Mouse (Mus musculus) neutrophil, adult 5-6 weeks (primary cell): ENCODE results near the gene Slc41a2. TPM values are rescaled to one million over a fixed set of nuclear protein-coding genes. Genes with fewer than 3 reads are reported as not detected.
A peak's percentile ranks its signal among the peaks of the same experiment; 100 is the strongest.

Experiments
- ATAC-seq: fragments of 151-379, 151-347 bp; 2 replicates; pipeline ENCODE4 v1.8.0; 2017; ENCODE audit warnings: mild to moderate bottlenecking, moderate TSS enrichment; ENCODE audit not compliant: insufficient number of reproducible peaks, poor library complexity, low FRiP score, severe bottlenecking; ENCODE audit errors: extremely low read depth
- total RNA-seq: library from RNA; stranded (forward); fragments of 200-1000 nt; gene quantifications from 2 replicates; pipeline ENCODE4 v1.2.3, GENCODE M21; 2017

The Slc41a2 gene
- total RNA-seq, 1 experiment from 2014 or later: 12.9 TPM

- ATAC-seq: no peak
Measured at GRCm38 (mm10) chr10:83261264-83261663, 76.4 kb downstream of the Slc41a2 start.

GRCm38 (mm10) chr10:83251377-83251776 is 86.3 kb downstream of the Slc41a2 start:
- no peak for ATAC-seq

DNA sequence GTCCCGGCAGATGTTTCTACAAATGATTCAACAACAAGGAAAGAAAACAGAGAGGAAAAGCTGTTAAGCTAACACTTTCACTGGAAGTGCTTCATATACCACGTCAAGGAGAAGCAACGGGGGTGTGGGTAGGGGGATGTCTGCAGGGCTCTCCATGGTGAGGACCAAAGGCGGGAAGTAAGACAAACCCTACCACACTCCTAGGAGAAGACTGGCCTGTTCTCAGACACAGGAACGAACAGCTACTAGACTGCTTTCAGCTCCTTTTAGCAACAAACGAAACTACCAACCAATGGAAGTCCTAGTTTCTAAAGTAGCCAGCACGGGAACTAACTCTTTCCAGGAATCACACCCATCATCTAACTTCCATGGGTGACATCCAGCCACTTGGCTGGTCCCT is 89.6 kb downstream of the Slc41a2 start:
- no peak for ATAC-seq

- ATAC-seq: no peak
Measured at GRCm38 (mm10) chr10:83245720-83246119, 92.0 kb downstream of the Slc41a2 start.

DNA sequence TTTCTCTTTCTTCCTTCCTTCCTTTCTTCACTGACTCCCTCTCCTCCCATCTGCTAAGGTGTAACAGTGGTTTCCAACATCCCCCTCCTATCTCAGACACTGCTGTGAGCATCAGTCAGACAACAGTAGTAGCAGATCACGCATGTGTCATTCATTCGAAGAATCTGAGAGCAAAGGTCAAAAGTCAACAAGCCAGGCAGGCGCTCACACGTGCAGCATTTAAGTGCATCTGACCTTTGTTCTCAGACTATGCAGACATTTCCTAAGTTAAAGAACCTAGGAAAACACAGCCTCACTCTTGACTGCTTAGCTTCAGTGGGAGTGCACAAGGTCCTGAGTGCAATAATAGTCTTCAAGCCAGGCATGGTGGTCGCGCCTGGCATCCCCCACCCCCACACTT is 93.6 kb downstream of the Slc41a2 start:
- ATAC-seq: no peak

- ATAC-seq: no peak
Measured at GRCm38 (mm10) chr10:83242106-83242686, 95.5 kb downstream of the Slc41a2 start.

DNA sequence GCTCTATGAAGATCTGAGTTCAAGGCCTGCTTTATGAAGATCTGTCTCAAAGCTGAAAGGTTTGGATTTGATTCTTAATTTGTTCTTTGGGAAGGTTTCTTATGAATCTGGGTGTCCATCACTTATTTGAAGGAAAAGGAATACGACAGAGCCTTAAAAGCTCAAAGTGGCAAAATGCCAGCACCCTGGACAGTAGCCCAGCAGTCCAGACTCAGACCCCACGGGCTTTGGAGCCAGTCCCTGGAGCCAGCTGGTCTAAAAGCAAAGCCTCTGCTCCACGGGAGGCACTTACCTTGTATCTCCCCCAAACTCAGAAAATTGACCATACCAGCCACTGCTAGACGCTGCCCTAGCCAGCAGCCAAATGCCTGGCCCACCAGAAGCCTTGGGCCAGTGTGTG is 103.3 kb downstream of the Slc41a2 start:
- no peak for ATAC-seq

DNA sequence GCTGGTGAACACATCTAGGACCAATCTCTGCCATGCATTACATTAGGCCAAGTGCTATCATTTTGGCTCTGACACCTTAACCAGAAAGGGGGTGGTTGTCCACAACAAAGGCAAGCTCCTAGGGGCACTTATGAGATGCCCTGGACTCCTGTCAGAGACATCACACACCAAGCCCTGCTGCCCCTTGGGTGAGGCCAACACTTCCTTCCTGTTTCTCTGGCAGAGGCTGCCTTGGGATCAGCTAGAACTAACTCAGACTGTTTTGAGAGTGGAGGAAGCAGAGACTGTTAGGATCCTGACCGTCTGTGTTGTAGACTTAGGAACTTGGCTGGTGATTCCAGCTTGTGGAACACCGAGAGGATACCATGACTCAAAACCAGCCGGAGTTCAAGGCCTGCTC is 103.7 kb downstream of the Slc41a2 start:
- ATAC-seq: no peak

- no peak for ATAC-seq
Measured at GRCm38 (mm10) chr10:83228626-83229025, 109.1 kb downstream of the Slc41a2 start.

DNA sequence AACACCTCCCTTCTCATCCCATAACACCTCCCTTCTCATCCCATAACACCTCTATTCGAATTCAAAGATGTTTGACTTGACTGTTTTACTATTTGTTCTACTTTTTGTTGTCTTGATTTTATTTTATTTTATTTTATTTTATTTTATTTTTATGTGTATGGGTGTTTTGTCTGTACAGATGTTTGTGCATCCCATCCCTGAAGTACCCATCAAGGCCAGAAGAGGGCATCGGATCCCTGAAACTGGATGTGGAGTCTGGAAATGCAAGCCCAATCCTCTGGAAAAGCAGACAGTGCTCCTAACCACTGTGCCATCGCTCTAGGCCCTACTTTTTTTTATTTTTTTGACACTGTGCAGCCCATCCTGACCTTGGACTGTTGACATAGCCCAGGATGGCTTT is 112.7 kb downstream of the Slc41a2 start:
- ATAC-seq: no peak

DNA sequence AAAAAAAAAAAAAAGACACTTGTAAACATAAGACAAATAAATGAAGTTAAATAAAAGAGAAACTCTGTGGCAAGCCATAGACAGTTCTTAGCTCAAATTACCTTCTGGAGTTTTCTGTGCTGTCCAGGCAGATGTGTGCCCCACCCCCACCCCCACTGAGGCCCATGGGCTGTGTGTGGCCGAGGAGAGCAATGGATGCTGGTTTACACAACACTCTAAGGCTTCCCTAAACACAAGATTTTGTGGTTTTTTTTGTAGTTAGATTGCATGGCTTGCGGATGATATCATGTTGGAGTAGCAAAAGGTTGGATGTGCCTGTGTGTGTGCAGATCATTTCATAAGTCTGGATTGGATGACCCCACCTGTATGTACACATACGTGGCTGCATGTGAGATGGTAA is 116.8 kb downstream of the Slc41a2 start:
- ATAC-seq: no peak

DNA sequence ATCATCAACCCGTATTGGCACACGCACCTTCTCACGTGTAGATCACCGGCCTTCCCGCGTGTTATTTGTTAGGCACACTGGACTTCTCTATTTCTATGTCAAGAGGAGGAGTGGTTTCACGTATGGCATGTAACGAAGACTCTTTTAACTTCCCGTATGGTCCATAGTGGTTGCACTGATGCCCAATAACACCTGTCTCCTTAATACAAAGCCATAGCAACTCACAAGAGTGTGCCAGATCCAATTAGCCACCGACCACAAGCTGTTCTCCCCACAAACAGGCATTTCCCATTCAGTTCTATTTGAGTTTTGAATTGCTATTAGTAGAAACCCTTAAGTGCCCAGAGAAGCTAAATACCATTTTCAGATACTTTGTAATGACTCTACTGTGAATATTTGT is 117.5 kb downstream of the Slc41a2 start:
- ATAC-seq: no peak

DNA sequence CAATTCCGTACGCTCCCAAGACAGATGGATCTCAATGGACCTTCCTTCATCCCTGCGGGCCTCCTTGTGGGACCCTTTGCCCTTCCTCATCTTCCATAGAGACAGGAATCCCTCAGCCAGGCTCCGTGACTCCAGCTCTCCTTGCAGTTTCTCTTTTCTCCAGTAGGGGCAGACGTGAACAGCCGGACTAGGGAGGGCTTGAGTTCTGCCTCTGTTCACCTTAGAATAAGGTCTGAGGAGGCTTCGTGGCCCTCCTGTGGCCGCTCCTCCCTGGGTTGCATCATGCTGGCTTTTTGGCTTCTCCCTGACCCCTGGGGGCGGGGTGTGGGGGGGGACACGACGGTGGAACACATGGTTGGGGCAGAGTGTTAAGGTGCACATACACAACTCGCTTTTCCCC is 118.0 kb downstream of the Slc41a2 start:
- peak; percentile 55; the same call in 1 of the 2 replicates for ATAC-seq

GRCm38 (mm10) chr10:83218778-83219177 is 118.9 kb downstream of the Slc41a2 start:
- no peak for ATAC-seq

DNA sequence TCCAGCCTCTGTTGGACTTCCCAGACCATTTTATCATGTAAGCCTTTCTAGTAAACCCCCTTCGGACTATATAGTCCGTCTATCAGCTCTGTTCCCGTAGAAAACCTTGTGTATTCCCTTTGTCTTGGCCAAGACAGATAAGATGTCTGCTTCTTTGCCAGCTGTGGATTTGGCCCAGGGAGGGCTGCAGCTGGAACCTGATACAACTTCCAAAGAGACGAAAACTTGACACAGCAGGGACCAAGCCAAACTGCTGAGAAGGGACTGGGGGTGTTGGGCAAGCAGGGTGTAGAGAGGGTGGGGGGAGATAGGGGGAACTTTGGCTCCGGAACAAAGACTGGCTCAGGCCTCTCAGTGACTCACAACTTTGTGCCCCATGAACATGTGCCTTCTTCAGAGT is 120.4 kb downstream of the Slc41a2 start:
- no peak for ATAC-seq

- 0 out of 2 replicates have a peak, but pooled peaks have one; percentile 18 for ATAC-seq
Measured at GRCm38 (mm10) chr10:83215559-83215958, 122.1 kb downstream of the Slc41a2 start.

- no peak for ATAC-seq
Measured at GRCm38 (mm10) chr10:83212618-83213017, 125.1 kb downstream of the Slc41a2 start.

DNA sequence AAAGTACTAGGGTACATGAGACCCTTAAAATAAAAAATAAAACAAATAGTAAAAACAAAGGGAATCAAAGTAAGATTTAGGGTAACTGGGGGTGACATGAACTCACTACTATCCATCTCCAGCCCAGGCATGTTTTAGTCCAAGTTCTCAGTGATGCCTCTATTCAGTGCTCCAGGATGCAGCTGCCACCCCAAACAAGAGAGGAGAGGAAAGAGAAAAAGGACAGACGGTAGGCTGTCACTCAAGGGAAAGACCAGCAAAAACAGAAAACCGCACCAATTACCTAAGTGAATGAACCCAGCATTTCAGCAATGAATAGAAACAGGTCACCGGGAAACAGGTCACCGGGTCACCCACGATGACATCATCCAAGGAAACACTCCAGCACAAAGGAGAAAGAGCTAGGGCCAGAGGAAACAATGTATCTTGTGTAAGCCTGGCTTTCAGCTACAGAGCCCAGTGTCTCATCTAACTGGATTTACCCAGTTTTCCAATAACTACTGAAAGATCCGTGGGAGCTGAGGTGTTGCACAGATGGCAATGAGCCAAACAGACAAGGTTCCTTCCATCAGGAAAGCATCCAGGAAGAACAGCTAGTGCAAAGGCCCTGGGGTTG is 126.6 kb downstream of the Slc41a2 start:
- no peak for ATAC-seq

DNA sequence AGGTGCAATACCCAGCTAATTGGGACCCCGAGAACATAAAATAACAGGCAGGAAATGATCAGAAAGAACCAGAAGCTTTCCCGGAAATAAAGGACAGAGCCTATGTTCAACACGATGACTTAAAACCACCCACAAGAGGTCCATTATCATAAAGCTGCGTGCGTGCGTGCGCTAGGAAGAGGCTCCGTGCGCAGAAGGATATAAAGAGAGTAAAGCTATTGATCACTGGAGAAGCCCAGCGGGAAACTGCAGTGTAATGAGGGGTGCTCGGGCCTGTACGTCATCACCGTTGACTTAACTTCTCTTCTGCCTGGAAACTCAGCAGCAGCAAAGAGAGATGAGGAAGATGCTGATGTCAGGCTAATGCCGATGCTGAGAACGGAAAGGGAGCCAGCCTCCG is 127.6 kb downstream of the Slc41a2 start:
- no peak for ATAC-seq

- no peak for ATAC-seq
Measured at GRCm38 (mm10) chr10:83209388-83209787, 128.3 kb downstream of the Slc41a2 start.

- no peak for ATAC-seq
Measured at GRCm38 (mm10) chr10:83208436-83208835, 129.2 kb downstream of the Slc41a2 start.
